Mouse (Mus musculus) cortical plate, adult 2 months (tissue): ENCODE measurements at regions not wholly inside any gene's neighbourhood (a gene's known extent, or its start where the extent isn't known, plus 50 kb on each side); places are given as distances from the start of the nearest gene placed in this dataset.

Source experiments
- CTCF ChIP-seq: fragments of 200-500 bp; IDR thresholded peaks from 2 replicates; pipeline ENCODE4 v1.5.1; 2011; ENCODE audit warnings: mild to moderate bottlenecking, control low read depth, low read length; ENCODE audit not compliant: insufficient read depth; ENCODE audit errors: extremely low read depth
- POLR2A ChIP-seq: fragments of 200-500 bp; IDR thresholded peaks from 2 replicates; pipeline ENCODE4 v1.6.1; 2011; ENCODE audit warnings: mild to moderate bottlenecking, low read length, control low read depth; ENCODE audit not compliant: insufficient read depth; ENCODE audit errors: extremely low read depth

DNA sequence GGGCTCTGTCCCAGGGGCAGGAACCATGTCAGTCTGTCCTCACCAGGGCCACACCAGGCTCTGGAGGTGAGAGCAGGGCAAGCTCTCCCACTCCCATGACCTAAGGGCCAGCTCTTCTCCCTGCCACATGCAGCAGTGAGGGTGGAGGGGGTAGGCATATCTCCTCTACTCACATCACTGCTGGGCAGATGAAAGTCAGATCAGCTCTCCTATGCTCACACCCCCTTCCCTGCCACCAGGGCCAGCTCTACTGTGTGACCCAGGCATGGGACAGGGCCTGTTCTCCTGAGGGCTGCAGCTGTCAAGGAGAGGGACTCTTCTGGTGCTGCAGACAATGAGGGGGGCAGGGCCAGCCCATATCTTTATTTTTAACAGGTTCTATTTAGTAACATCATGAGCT is 101.0 kb upstream of the Adcy1 start:
- TF ChIP-seq POLR2A (no peak), CTCF (no peak)
